Mouse (Mus musculus): ENCODE measurements around the gene Prkcb.

The Prkcb gene

GRCm38 (mm10) chr7:122595897-122596296, 307.3 kb downstream of the Prkcb start:
- DNase-seq (ENCODE audit: low spot score): no peak

DNA sequence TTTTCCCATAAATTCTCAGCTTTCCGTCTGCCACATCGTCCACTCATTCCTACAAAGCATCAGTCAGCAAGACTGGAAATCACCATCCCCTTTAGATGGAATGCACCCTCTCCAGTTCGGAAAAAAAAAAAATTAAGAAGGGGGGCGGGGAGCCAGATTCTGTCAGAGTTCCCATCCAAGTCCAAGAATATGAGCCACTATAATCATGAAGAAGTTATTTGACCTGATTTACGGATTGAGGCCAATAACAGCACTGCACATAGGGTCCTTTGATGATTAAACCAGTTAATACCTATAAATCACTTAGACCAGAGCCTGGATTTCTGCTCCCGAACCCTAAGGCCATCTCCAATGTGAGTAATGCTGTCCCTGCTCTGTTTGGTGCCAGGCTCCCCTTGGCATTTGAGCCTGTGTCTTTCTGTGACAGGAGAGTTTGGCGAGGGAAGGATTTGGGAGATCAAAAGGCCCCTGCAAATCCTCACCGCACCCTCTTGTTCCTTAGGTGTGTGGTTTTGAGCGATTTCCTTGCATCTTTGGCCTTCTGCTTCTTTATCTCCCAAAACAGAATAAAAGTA, 308.1 kb downstream of the Prkcb start:
- DNase-seq (ENCODE audit: low spot score): no peak

GRCm38 (mm10) chr7:122597313-122597712, 308.8 kb downstream of the Prkcb start:
- DNase-seq (ENCODE audit: low spot score): no peak

DNA sequence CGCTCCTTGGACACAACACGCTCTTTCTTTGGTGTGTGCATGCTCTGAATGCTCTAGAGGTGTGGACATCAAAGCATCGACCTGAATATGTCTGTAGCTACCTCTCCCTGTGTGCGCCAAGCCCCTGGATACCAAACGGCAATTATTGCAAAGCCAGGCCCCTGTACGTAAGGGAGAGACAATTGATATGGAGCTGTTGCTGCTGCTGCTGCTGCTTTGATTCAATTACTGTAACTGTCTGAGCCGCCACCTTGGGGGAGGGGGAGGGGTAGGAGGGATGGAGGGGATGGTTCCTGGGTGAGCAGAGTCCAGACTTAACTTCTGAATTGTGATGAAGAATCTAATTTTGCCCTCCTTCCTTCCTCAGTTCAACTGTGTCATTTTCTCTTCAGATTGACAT, 312.3 kb downstream of the Prkcb start:
- DNase-seq (ENCODE audit: low spot score): no peak

GRCm38 (mm10) chr7:122605066-122605465, 316.5 kb downstream of the Prkcb start:
- no peak for DNase-seq (ENCODE audit: low spot score)

GRCm38 (mm10) chr7:122609420-122609819, 320.9 kb downstream of the Prkcb start:
- DNase-seq (ENCODE audit: low spot score): no peak

DNA sequence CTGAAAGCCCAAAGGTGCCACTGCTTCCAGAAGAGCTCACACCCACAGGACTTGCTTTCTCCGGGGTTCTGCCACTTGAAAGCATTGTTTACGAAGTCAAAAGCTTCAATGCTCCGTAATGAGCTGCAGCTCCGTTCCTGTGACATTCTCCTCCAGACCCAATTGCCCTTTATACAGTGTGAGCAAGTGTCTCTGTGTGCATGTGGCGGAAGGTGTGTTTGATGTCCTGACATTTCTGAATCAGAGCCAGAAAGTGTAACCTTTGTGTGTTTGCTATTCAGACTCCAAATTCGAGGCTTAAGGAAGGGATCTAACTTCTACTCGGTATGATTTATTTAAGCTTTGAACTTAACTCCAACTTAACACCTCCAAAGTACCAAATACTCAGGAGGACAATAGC, 321.6 kb downstream of the Prkcb start:
- DNase-seq (ENCODE audit: low spot score): no peak

GRCm38 (mm10) chr7:122613876-122614275, 325.3 kb downstream of the Prkcb start:
- DNase-seq (ENCODE audit: low spot score): no peak

DNA sequence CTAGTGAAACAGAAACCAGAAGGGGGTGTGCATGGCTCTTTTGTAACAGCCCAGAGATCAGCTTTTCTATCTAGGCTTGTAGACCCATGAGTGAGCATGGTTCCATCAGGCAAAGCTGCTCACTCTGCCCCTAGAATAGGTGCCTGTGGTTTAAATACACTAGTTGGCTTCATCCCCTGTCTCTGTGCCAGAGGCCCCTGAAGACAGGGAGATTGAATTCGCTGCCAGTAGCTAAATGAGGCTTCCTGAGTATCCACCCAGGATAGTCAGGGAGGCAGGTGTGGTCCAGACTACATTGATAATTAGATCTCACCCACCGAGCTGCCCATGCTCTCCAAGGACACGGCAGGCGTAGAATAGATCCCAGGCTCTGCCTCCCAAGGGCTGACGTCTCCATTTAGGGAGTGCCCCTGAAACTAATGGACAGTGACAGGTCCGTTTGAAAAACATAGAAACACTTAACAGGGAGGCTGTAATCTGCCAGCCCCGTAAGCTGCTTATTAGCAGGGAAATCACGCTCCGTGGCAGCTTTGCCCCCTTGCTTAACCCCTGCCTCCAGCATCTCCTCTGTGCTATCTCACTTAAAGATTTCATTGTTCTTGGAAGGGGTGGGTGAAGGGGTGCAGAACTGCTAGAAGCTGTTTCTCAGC, 333.7 kb downstream of the Prkcb start:
- no peak for DNase-seq (ENCODE audit: low spot score)

DNA sequence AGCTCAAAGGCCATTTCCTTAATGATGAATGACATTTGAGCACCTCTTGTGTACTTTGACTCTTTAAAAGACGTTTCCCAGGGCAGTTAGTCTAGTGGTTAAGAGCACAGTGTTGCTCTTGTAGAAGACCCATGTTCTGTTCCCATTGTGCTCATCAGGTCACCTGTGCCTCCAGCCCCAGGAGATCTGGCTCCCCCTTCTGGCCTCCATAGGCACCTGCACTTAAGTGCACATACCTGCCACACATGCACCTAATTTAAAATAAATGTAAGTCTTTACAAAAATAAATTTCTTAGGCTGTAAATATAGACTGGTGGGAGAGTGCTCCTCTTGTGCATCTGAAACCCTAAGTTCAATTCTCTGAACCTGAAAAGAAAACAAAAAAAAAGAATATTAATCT, 335.2 kb downstream of the Prkcb start:
- no peak for DNase-seq (ENCODE audit: low spot score)

DNA sequence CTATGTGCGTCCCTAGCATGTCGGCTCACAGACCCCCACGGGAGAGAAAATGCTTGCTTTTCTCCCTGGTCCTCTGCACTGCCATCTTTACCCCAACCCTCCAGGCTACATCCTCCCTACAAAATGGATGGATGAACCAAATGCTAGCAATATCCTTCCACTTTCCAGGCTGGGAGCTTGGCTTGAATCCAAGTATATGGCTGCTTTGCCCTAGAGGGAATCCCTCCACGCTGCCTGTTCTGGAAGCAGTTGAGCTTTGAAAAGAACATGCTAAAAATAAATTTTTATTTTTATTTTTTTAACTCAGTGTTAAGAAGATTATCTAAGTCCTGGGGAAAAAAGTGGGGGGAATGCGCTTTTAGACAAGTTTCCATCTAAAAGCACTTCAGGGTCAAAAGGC, 339.5 kb downstream of the Prkcb start:
- DNase-seq (ENCODE audit: low spot score): no peak

DNA sequence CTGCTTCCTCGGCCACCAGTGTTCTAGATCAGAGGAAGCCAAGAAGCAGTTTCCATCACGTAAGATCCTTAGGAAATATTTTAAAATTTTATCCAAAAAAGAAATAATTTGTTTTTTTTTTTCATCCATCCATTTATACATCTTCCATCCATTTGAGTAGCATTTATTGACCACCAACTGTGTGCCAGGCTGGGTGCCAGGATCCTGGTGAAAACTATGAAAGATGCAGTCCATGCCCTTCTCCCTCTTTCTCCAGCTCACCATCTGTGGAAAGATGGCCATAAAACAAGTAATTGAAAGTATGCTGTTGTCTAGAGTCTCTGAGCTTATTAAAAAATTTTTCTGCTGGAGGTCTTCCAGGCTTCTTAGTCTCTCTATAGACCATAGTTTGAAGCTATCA, 341.8 kb downstream of the Prkcb start:
- DNase-seq (ENCODE audit: low spot score): no peak

GRCm38 (mm10) chr7:122631151-122631550, 342.6 kb downstream of the Prkcb start:
- no peak for DNase-seq (ENCODE audit: low spot score)

- DNase-seq (ENCODE audit: low spot score): no peak
These were observed 344.4 kb downstream of the Prkcb start for GRCm38 (mm10) chr7:122632946-122633345.

DNA sequence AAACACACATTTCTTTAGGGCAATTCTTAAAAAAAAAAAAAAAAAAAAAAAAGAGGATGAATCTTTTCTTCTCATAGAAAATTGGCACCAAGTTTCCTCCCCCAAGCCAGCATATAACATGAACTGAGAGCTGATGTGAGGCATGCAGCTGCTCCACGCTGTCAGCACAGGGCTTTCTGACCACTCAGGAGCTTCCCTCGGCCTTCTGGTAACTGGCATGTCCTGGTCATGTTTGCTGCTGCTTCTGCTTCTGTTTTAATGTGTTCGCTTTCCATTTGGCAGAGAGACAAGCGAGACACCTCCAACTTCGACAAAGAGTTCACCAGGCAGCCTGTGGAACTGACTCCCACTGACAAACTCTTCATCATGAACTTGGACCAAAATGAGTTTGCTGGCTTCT, 344.9 kb downstream of the Prkcb start:
- no peak for DNase-seq (ENCODE audit: low spot score)

GRCm38 (mm10) chr7:122643676-122644075, 355.1 kb downstream of the Prkcb start:
- no peak for DNase-seq (ENCODE audit: low spot score)

DNA sequence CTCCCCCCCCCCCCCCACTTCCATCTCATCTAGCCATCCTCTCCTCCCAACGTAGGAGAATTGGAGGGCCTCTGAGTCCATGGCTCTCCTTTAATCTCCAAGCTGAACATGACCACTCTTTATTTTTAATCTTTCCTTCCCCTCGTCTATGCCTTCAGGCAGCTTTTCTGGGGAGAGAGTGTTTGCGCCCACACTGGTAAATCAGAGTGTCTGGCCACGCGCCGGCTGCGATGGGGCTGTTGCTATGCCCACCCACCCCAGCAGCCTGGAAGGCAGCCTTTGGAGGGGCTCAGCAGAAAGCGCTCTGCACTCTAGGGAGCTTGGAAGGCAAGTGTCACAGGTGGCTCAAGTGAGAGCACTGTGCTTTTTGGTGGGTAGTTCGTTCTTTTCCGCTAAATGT, 360.8 kb downstream of the Prkcb start:
- no peak for DNase-seq (ENCODE audit: low spot score)

- no peak for DNase-seq (ENCODE audit: low spot score)
These were observed 364.0 kb downstream of the Prkcb start for GRCm38 (mm10) chr7:122652523-122652922.

- no peak for DNase-seq (ENCODE audit: low spot score)
These were observed 368.1 kb downstream of the Prkcb start for GRCm38 (mm10) chr7:122656671-122657070.

DNA sequence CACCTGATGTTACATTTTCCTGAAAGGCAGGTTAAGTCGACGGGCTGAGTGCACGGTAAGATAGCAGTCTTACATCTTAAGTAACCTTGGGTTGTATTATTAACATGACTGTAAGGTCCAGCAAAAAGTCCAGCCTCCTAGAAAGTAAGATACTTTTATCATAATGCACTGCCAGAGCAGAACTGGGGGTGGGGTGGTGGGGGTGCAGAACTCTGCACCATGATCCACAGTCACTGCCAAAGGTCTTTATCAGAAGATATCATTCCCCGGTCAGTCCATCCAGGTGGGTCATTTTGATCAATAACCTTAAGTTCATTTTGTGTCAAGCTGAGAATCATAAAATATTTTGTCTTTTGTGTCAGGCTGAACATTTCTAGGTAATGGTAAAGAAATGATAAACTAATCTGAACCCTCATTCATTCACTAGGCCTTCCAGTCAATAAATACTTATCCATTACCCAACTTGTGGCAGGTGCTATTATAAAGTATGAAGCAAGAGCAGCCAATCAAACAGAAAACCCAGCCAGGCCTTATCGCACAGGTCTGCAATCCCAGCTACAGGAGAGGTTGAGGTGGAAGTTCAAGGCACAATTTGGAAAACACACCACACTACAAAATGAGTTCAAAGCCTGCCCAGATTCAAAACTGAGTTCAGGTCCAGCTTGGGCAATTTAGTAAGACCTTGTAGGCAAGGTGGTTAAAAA, 369.0 kb downstream of the Prkcb start:
- no peak for DNase-seq (ENCODE audit: low spot score)

DNA sequence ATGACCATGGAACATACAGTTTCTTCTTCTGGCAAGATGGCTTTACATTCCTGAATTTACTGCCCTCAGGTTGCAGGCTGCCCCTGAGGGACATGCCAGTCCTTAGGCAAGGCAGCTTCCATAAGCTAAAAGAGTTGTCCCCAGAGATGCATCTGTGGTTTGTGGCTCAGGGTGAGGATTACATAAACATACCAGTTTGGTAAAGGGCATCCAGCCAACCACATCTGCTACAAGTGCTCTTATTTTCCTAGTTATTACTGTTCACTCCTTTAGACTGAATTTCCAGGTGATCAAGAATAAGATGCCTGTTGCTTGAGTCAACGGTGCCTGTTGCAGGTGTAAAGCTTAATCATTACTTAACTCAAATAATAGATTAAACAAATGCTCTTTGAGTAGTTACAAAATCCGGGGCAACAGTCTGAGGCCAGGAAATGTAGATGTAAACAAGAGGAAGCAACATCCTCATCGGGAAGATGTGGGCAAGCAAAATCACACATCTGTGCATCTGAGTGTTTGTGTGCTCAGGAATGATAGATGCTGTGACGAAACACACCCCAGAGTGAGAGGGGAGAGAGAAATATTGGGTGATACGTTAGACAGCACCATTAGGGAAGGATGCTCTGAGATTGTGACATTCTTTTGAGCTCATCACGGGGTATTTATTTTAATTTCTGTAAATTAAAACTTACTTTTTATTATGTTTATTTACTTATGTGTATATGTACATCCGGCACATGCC, 376.9 kb downstream of the Prkcb start:
- no peak for DNase-seq (ENCODE audit: low spot score)

- no peak for DNase-seq (ENCODE audit: low spot score)
These were observed 379.4 kb downstream of the Prkcb start for GRCm38 (mm10) chr7:122667903-122668302.

- no peak for DNase-seq (ENCODE audit: low spot score)
These were observed 381.9 kb downstream of the Prkcb start, which contains the start of gene Cacng3 for GRCm38 (mm10) chr7:122670442-122670872. Gene Cacng3 (plus strand): TSS chr7:122670492.

All from ovary, postnatal 36 days (tissue).